Mouse (Mus musculus) liver, adult 2 months (tissue): ENCODE data around the gene Muc13.

ENCODE experiments used
- CTCF ChIP-seq: fragments of 200-500 bp; IDR thresholded peaks from 2 replicates; pipeline ENCODE4 v1.5.1; 2011; ENCODE audit warnings: low read depth, low read length, control low read depth
- POLR2A ChIP-seq: fragments of 200-500 bp; IDR thresholded peaks from 2 replicates; pipeline ENCODE4 v1.6.1; 2011; ENCODE audit warnings: low read length, control low read depth; ENCODE audit not compliant: insufficient read depth; ENCODE audit errors: extremely low read depth

DNA sequence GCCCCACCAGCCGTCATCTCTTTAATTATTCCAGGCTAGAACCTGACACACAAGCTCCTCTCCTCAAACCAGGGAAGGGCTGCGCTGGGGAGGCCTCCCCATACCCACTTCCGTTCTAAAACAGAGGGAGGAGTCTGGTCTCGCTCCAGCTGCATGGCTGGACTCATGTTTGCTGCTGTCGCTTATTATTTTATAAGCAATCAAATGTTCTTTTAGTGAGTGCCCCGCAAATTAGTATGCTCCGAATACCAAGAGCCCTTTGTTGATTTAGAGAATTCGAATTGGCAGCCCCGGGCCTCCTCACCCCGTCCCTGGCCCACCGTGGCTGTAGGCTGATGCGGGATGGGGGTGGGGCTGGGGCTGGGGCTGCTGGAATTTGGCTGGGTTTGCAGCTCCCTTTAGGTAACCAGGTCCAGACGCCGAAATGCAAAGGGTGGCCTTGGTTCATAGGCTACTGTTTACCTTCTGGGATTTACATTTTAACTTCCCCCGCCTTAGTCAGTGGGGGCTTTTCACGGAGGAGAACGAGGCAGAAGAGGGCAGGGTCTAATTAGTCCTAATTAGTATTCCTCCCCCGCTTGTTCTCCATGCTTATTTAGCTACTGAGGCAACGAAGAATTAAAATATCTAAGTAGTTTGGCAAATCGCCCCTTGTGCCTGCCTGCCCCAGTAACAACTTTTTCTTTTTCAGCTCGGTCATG is 39.0 kb downstream of the Muc13 start:
- TF ChIP-seq CTCF (no peak), POLR2A (no peak)
